Mouse (Mus musculus): ENCODE results near the gene Rtbdn. TPM values are rescaled to one million over a fixed set of nuclear protein-coding genes. Genes with fewer than 3 reads are reported as not detected.

The Rtbdn gene
- total RNA-seq, 2 experiments from 2014 or later, result 0.87 to 1.1 TPM

DNA sequence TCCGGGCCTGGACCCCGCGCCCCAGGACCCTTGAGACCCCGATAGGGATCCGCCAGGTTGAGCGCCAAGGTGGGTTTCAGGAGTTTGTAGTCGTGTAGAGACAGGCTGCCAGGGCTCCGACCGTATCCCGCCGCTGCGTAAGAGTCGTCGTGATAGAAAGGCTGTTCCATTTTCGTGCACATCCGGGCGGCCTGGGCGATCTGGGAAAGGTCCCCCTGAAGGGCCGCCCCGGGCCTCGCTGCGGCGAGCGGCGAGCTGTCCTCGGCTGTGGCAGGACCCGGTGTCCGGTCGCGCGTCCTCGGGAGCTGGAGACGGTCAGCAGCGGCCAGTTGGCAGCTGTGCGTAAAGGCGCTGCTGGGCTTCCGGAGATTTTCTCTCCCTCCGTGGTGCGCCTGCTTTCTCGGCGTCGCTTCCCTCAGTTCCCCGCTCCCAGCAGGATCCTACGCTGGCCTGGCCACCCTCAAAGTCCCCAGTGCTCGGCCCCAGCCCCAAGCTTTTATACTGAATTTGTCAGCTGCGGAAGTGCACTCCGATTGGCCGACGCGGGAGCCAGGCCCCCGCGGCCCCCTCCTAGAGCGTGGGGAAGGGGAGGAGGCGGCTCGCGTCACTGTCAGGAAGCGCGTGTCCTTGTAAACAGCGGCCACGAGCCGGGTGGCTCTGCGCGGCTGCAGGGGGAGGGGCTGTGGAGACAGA is 31.6 kb downstream of the Rtbdn start, which contains the start of gene Junb:
Gene Junb, minus strand, starts transcription at position 471 of the 693 bp plus-strand sequence.
- peak; percentile 96 to 97 for DNase-seq (ENCODE audit: low spot score in 2 of 2)

GRCm38 (mm10) chr8:84979599-84980421 is 33.0 kb downstream of the Rtbdn start:
- peak; percentile 94 to 96 for DNase-seq (ENCODE audit: low spot score in 2 of 2)

GRCm38 (mm10) chr8:84980622-84981358 is 34.0 kb downstream of the Rtbdn start:
- DNase-seq (ENCODE audit: low spot score in 2 of 2), result no peak

DNA sequence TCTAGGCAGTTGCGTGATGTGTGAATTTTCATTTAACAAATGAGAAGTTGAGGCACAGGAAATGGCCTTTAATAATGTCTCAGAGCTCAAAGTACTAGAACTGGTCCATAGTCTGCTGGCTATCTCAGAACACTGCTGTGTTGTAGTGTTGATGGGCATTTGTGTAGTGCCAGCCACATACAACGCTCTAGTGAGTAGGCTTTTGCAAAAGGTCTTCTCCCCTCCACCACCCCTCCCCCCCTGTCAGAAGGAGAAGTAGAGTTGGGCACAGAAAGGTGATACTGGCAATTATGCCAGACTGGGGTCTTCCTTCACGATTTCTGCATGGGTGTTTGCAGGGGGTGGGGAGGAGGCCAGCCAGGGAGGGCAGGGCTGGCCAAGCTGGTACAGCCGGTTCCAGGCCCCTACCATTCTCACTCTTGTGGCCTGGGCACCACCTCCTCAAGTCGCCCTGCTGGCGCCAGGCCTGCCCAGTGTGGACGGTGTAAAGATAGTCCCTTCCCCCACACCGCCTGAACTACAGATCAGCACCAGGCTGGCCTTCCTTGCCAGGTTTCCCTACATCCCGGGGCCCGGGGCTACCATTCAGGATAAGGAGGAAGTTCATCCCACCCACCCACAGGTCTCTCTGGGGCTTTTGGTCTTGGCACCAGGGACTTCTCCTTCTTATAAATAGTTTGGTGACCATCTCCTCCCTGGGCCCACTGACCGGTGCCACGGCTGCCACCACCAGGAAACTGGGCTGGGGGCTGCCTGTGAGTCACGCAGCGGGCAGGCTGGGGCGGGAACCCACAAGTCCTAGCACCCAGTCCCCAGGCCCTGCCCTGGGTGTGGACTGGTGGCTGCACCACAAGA is 35.1 kb downstream of the Rtbdn start:
- DNase-seq (ENCODE audit: low spot score in 2 of 2), result no peak

DNA sequence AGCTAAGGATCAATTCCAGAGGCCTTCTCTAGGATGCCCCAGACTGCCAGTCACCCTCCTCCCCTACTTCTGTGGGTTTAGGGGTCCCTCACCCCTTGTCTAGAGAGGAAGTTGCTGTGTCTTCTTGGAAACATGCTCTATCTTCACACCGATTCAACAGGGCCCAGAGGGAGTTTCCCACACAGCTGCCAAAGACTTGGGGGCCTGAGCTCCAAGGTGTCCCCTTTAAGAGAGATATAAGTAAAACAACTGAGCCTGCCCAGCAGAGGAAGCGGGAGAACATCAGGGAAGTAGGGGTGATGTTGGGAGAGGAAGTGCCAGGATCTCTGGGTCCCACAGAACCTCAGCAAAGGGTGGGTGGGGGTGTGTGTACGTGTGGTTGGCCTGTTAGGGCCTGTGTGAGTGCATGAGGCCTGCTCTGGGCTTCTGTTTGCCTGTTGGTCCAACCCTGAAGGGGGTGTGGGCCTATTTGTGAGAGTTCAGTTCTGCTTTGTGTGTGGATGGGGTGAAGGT is 35.8 kb downstream of the Rtbdn start:
- DNase-seq (ENCODE audit: low spot score in 2 of 2), result no peak

DNA sequence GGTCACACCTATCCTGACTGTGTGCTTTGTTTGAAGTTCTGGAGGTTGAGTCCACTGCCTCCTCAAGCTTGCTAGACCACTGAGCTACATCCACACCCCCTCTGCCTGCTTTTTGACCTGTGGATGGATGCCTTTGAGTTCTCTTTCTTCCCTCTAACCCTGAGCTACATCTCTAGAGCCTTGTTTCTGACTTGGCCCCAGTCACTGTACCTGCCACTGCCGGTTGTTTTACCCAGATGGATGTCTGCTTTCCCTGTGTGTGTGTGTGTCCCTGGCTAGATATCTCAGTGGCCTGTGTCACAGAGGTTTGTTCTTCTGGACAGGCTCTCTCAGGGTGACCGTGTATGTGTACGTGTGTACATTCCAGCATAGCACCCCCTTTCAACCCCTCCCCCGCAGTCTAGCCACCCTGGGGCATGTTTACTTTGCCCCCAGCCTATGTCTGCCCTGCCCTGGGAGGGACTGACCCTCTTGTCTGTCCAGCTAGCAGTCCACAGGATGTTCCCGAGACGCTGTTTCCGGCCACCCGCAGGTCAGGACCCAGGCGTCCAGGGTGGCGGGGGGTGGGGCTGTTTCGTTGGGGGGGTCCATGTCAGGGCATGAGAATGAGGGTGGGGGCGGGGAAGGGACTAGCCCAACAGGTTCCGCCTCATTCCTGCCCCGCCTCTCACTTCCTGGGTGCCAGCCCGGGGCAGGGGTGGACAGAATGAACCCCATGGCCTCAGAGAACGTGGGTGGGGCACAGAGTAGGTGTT is 37.7 kb downstream of the Rtbdn start:
- no peak for DNase-seq (ENCODE audit: low spot score in 2 of 2)

DNA sequence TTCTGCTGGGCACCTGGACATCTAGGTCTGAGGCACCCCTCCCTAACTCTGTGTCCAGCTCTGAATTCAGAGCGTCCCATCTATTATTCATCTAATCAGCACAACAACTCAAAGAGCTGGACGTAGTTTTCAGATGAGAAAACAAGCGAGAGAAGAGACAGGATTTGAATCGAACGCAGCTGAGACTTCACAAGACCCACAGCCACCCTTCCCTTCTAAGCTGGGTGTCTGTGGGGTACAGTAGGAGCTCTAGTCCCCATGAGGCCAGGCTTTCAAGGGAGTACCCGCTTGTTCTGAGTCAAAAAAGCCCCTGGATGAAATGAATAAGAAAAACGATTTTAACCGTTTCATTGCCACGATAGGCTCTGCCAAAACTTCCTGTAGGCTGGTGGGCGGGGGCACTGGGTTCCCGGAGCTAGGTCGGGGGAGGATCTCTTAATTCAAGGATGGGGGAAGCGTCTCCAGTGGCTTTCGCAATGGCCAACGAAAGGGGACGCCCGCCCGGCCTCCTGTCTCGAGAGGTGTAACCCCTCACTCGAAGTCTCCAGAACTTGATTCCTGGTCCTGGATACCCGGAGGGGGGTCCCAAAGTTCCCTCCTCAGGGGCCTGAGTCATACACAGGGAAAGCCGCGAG is 38.4 kb downstream of the Rtbdn start:
- peak in 1 of 2 experiments; percentile 54 for DNase-seq (ENCODE audit: low spot score in 2 of 2)

GRCm38 (mm10) chr8:84985684-84986378 is 39.0 kb downstream of the Rtbdn start:
- DNase-seq (ENCODE audit: low spot score in 2 of 2), result peak; percentile 95 to 96

- DNase-seq (ENCODE audit: low spot score in 2 of 2), result no peak
These were observed 39.7 kb downstream of the Rtbdn start for GRCm38 (mm10) chr8:84986379-84986945.

DNA sequence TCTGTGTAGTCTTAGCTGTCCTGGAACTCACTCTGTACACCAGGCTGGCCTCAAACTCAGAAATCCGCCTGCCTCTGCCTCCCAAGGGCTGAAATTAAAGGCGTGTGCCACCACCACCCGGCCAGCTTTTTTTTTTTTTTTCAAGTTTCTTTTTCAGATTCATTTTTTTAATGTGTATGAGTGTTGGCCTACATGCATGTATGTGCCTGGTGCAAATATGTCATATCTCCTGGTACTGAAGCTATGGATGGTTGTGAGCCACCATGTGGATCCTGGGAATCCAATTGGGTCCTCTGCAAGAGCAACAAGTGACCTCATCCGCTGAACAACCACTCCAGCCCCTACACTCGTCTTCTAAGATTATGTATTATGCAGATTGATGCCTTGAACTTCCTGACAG is 40.6 kb downstream of the Rtbdn start:
- no peak for DNase-seq (ENCODE audit: low spot score in 2 of 2)

DNA sequence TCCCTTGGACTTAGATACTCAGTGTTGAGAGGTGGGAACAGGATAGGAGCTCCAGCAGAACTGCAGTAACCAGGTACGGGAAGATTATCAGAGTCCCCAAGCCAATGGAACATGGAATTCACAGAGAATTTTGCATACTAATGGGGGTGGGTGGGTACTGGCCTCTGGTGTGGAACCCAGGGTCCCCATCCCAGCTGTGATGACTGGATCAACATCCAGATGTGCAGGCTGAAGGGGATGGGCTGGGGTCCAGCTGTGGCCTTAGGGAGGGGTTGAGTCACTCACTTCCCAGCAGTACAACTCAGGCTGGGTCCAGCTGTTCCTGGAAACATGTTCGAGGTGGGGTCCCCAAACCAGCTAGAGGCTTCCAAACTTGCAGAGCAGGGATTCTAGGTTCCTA is 41.1 kb downstream of the Rtbdn start:
- no peak for DNase-seq (ENCODE audit: low spot score in 2 of 2)

DNA sequence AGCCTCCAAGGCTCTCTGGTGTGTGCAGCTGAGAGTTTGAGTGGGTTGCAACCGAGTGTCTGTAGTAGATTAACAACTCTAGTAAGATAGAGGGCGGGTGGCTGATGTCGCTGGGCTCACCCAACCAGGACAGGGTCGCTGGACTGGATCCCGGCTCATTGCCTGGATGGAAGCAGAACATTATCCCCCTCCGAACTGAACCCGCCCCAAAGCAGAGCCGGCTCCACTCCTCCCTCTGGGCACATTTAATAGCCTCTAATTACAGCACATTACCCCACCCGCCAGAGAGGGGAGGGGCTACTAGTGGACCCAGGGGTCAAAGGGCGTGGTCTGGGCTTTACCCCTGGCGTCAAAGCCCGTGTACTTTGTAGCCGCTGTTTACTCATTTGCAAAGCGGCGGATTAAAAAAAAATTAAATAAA is 42.5 kb downstream of the Rtbdn start:
- no peak for DNase-seq (ENCODE audit: low spot score in 2 of 2)

- peak; percentile 77 to 90 for DNase-seq (ENCODE audit: low spot score in 2 of 2)
These were observed 43.0 kb downstream of the Rtbdn start for GRCm38 (mm10) chr8:84989810-84990209.

DNA sequence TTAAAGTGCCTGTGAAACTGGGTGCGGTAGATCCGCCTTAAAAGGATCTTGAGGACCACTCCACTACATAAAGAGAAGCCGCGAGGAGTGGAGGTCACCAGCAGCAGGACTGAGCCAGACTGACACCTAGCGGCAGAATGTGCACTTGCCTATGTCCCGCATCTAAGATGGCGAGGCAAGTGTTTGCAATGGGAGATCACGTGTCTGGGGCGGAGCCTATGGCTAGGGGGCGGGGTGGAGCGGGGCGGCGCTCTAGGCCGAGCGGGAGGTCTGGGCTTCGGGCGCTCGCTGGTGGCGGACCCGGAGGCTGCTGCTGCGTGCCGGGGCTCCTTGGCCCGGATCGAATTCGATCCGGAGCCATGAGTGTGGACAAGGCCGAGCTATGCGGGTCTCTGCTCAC is 43.6 kb downstream of the Rtbdn start, which contains the start of gene Hook2:
Gene Hook2, plus strand, starts transcription at position 255 of the 400 bp plus-strand sequence.
- DNase-seq (ENCODE audit: low spot score in 2 of 2), result peak; percentile 94 to 99

GRCm38 (mm10) chr8:84990836-84991235 is 44.0 kb downstream of the Rtbdn start:
- no peak for DNase-seq (ENCODE audit: low spot score in 2 of 2)

DNA sequence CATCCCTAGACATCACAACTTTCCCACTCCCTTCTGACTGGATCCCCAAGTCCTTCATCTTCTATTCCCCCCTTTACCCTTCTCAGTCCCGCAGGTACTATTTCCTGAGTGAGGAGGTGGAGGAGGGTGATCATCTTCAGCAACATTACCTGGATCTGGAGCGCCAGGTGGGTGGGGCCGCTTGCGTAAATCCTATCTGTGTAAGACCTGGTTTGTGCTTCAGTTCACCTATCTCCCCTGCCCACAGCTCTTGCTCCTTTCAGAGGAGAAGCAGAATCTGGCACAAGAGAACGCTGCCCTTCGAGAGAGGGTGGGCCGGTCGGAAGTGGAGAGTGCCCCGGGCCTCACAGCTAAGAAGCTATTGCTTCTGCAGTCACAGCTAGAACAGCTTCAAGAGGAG is 47.6 kb downstream of the Rtbdn start:
- no peak for DNase-seq (ENCODE audit: low spot score in 2 of 2)

DNA sequence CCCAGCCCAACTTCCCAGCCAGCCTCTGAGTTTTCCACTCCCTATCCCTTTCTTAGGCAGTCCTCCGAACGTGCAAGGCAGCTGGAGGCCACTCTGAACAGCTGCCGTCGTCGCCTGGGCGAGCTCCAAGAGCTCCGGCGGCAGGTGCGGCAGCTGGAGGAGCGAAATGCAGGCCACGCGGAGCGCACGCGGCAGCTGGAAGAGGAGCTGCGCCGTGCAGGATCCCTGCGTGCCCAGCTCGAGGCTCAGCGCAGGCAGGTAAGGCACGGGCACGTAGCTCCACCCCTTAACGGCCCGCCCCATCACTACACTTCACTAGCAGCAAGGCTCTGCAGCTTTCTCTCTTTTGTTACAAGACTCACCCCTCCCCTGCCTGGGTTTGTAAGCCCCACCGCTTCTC is 48.9 kb downstream of the Rtbdn start:
- no peak for DNase-seq (ENCODE audit: low spot score in 2 of 2)

GRCm38 (mm10) chr8:84996978-84997377 is 50.2 kb downstream of the Rtbdn start:
- DNase-seq (ENCODE audit: low spot score in 2 of 2), result no peak
